20 mouse cellular contexts compared by ENCODE assay signal in the genomic region with DNA sequence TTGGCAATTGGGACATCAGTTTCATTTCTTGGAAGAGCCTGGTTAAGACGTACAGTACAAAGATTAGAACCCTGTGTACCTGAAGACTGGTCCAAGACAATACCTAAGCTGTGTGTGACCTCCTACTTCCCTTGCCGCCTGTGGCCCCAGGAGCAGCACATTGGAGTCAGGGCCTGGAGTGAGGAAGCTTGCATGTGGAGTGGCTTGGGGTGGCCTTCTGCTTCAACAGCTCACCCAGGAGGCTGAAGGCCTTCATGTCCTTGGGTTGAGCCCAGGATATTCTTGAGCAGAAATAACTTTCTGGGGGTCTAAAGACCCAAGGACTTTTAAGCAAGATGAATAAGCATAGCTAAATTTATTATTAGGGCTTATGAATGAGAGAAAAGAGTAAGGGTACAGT.
DNase-seq lines count a peak whose midpoint lies in the region; ATAC-seq and TF ChIP-seq lines count a peak whose summit lies in the region.
"Had no signal": no experiment of that assay in that cellular context is flagged by ENCODE, and none has a peak within 500 bp of the region (broad histone marks: within the 10 kb centered on the region; RNA-seq: fewer than 3 reads in every experiment).

No protein-coding gene starts in this region.

- TF ChIP-seq POLR2A in embryonic fibroblast, embryonic 13.5 days (IDR thresholded peaks at IDR 0.05; ENCODE audit: low read depth, low read length): no peak

- H3K9me3 ChIP-seq in heart, embryonic 15.5 days (replicated peaks): no peaks in the 10 kb centered on the region
- no peaks in the 10 kb centered on the region for H3K9me3 ChIP-seq in lung, postnatal 0 days (ENCODE audit: low read length)
- no peaks in the 10 kb centered on the region for H3K9me3 ChIP-seq in stomach, postnatal 0 days (ENCODE audit: control insufficient read depth, low read length)
- no peaks in the 10 kb centered on the region for H3K9me3 ChIP-seq in forebrain, postnatal 0 days (ENCODE audit: low read length)
- H3K9me3 ChIP-seq: embryonic facial prominence, embryonic 12.5 days; forebrain, embryonic 10.5 days; hindbrain, embryonic 10.5 days; limb, embryonic 13.5 days; liver, embryonic 15.5 days; neural tube, embryonic 15.5 days had no signal

- no peak for DNase-seq in heart, postnatal 36 days
- DNase-seq in lung, postnatal 0 days (ENCODE audit: low spot score): no peak
- DNase-seq in lung, postnatal 14 days: no peak
- no peak for DNase-seq in stomach, postnatal 0 days (ENCODE audit: low spot score)
- DNase-seq in forebrain, postnatal 0 days: no peak
- DNase-seq: adrenal gland, adult 8-10 months; cerebellum, adult 9-10 months; kidney, adult 9 months; kidney, postnatal 36 days; layer of hippocampus, adult 9-11 months; lung, postnatal 36 days had no signal

- H3K9ac ChIP-seq in heart, embryonic 15.5 days: no peak overlapping the region
- no peak overlapping the region for H3K9ac ChIP-seq in lung, postnatal 0 days (replicated peaks; ENCODE audit: low read depth)
- H3K9ac ChIP-seq in stomach, postnatal 0 days (ENCODE audit: low read length): no peak overlapping the region
- no peak overlapping the region for H3K9ac ChIP-seq in forebrain, postnatal 0 days
- H3K9ac ChIP-seq: embryonic facial prominence, embryonic 12.5 days; limb, embryonic 13.5 days; liver, embryonic 15.5 days; neural tube, embryonic 15.5 days had no signal

- H3K27me3 ChIP-seq in heart, embryonic 15.5 days: no peaks in the 10 kb centered on the region
- H3K27me3 ChIP-seq in lung, postnatal 0 days (replicated peaks; ENCODE audit: insufficient read depth, low read length): no peaks in the 10 kb centered on the region
- no peaks in the 10 kb centered on the region for H3K27me3 ChIP-seq in stomach, postnatal 0 days (ENCODE audit: control insufficient read depth, insufficient read depth, low read length)
- H3K27me3 ChIP-seq in forebrain, postnatal 0 days (ENCODE audit: insufficient read depth, low read length): no peaks in the 10 kb centered on the region
- H3K27me3 ChIP-seq: embryonic facial prominence, embryonic 12.5 days; limb, embryonic 13.5 days; liver, embryonic 15.5 days; neural tube, embryonic 15.5 days had no signal

- no peak overlapping the region for H3K4me2 ChIP-seq in heart, embryonic 15.5 days
- H3K4me2 ChIP-seq in lung, postnatal 0 days (replicated peaks; ENCODE audit: low read depth, low read length): no peak overlapping the region
- H3K4me2 ChIP-seq in stomach, postnatal 0 days (replicated peaks; ENCODE audit: low read depth): no peak overlapping the region
- no peak overlapping the region for H3K4me2 ChIP-seq in forebrain, postnatal 0 days (ENCODE audit: low read depth)
- H3K4me2 ChIP-seq: embryonic facial prominence, embryonic 12.5 days; limb, embryonic 13.5 days; liver, embryonic 15.5 days; neural tube, embryonic 15.5 days had no signal

- H3K36me3 ChIP-seq in heart, embryonic 15.5 days: no peaks in the 10 kb centered on the region
- H3K36me3 ChIP-seq in lung, postnatal 0 days (ENCODE audit: insufficient read depth, low read length): no peaks in the 10 kb centered on the region
- H3K36me3 ChIP-seq in stomach, postnatal 0 days (ENCODE audit: control insufficient read depth, insufficient read depth, low read length): no peaks in the 10 kb centered on the region
- H3K36me3 ChIP-seq in forebrain, postnatal 0 days (ENCODE audit: insufficient read depth): no peaks in the 10 kb centered on the region
- H3K36me3 ChIP-seq: embryonic facial prominence, embryonic 12.5 days; forebrain, embryonic 10.5 days; hindbrain, embryonic 10.5 days; limb, embryonic 13.5 days; liver, embryonic 15.5 days; neural tube, embryonic 15.5 days had no signal

- H3K4me1 ChIP-seq in heart, embryonic 15.5 days (replicated peaks): peaks cover 21% of the 10 kb centered on the region
- H3K4me1 ChIP-seq in lung, postnatal 0 days (ENCODE audit: insufficient read depth, low read depth, low read length): peaks cover 11% of the 10 kb centered on the region; the same call in 1 of the 2 replicates
- H3K4me1 ChIP-seq in embryonic fibroblast, embryonic 13.5 days (ENCODE audit: control insufficient read depth, insufficient read depth, low read length): no peaks in the 10 kb centered on the region
- peaks cover 5% of the 10 kb centered on the region for H3K4me1 ChIP-seq in stomach, postnatal 0 days (replicated peaks; ENCODE audit: control insufficient read depth, insufficient read depth)
- H3K4me1 ChIP-seq in forebrain, postnatal 0 days (ENCODE audit: insufficient read depth): no peaks in the 10 kb centered on the region
- H3K4me1 ChIP-seq: forebrain, embryonic 10.5 days; liver, embryonic 15.5 days; neural tube, embryonic 15.5 days had no signal

- no peak for TF ChIP-seq EP300 in lung, postnatal 0 days (IDR thresholded peaks at IDR 0.05)
- TF ChIP-seq EP300 in stomach, postnatal 0 days (optimal IDR thresholded peaks at IDR 0.05): no peak

- intact Hi-C loops in heart, postnatal 36 days (cut with DNase I): no loop called here

- H3K27ac ChIP-seq in heart, embryonic 15.5 days: peak overlapping the region; percentile 71
- peak overlapping the region; percentile 55; the same call in 1 of the 2 replicates for H3K27ac ChIP-seq in lung, postnatal 0 days (ENCODE audit: low read length)
- peak overlapping the region; percentile 10; the same call in 1 of the 2 replicates for H3K27ac ChIP-seq in embryonic fibroblast, embryonic 13.5 days (ENCODE audit: insufficient read depth, low read length)
- H3K27ac ChIP-seq in stomach, postnatal 0 days (replicated peaks): peak overlapping the region; percentile 71
- H3K27ac ChIP-seq in forebrain, postnatal 0 days (ENCODE audit: low read depth, low read length): no peak overlapping the region
- H3K27ac ChIP-seq: embryonic facial prominence, embryonic 12.5 days; forebrain, embryonic 10.5 days; hindbrain, embryonic 10.5 days; limb, embryonic 13.5 days; liver, embryonic 15.5 days; neural tube, embryonic 15.5 days had no signal

- no peak for ATAC-seq in heart, embryonic 15.5 days (replicated peaks; ENCODE audit: insufficient number of reproducible peaks, insufficient read depth, low FRiP score, low read depth)
- no peak for ATAC-seq in lung, postnatal 0 days
- ATAC-seq in stomach, postnatal 0 days (ENCODE audit: low FRiP score, low TSS enrichment): no peak
- ATAC-seq in forebrain, postnatal 0 days: no peak
- ATAC-seq: midbrain, embryonic 16.5 days had no signal

- TF ChIP-seq CTCF in lung, postnatal 0 days (IDR thresholded peaks at IDR 0.05): no peak
- no peak for TF ChIP-seq CTCF in embryonic fibroblast, embryonic 13.5 days (IDR thresholded peaks at IDR 0.05; ENCODE audit: borderline replicate concordance, insufficient read depth, low read length)
- no peak for TF ChIP-seq CTCF in stomach, postnatal 0 days (IDR thresholded peaks at IDR 0.05; ENCODE audit: low read depth)
- TF ChIP-seq CTCF in forebrain, postnatal 0 days (IDR thresholded peaks at IDR 0.05; ENCODE audit: low read depth): no peak

- no peak overlapping the region for H3K4me3 ChIP-seq in heart, embryonic 15.5 days
- H3K4me3 ChIP-seq in lung, postnatal 0 days (ENCODE audit: low read depth, low read length): no peak overlapping the region
- no peak overlapping the region for H3K4me3 ChIP-seq in embryonic fibroblast, embryonic 13.5 days (ENCODE audit: insufficient read depth, low read length)
- no peak overlapping the region for H3K4me3 ChIP-seq in stomach, postnatal 0 days (ENCODE audit: low read depth, low read length)
- H3K4me3 ChIP-seq in forebrain, postnatal 0 days (ENCODE audit: low read depth, low read length): no peak overlapping the region
- H3K4me3 ChIP-seq: embryonic facial prominence, embryonic 12.5 days; forebrain, embryonic 10.5 days; hindbrain, embryonic 10.5 days; limb, embryonic 13.5 days; liver, embryonic 15.5 days; neural tube, embryonic 15.5 days had no signal

- 82% methylated on average over 2 of the region's 2 CpGs for WGBS in heart, embryonic 15.5 days
- WGBS in lung, postnatal 0 days: 89% methylated on average over 2 of the region's 2 CpGs
- 83% methylated on average over 2 of the region's 2 CpGs for WGBS in stomach, postnatal 0 days
- WGBS in forebrain, postnatal 0 days: 92% methylated on average over 2 of the region's 2 CpGs
